8 mouse cellular contexts compared by ENCODE assay signal in genomic region chr4:117218517-117219219, GRCm38 (mm10). TPM values are rescaled to one million over a fixed set of nuclear protein-coding genes. Genes with fewer than 3 reads are reported as not detected.
DNase-seq lines count a peak whose midpoint lies in the region; ATAC-seq and TF ChIP-seq lines count a peak whose summit lies in the region.

No protein-coding gene starts in this region.

- 25% methylated on average over 10 of the region's 10 CpGs for WGBS in heart, adult 2 months
- 33% methylated on average over 10 of the region's 10 CpGs for WGBS in embryonic facial prominence, embryonic 13.5 days
- 44% methylated on average over 10 of the region's 10 CpGs for whole genome bisulfite sequencing in hindbrain, embryonic 11.5 days
- 29% methylated on average over 10 of the region's 10 CpGs for WGBS in small intestine, adult 2 months

- H3K27me3 ChIP-seq in heart, adult 2 months (ENCODE audit: control insufficient read depth, insufficient read depth, low read length): no peaks in the 10 kb centered on the region
- no peaks in the 10 kb centered on the region for H3K27me3 ChIP-seq in embryonic facial prominence, embryonic 13.5 days
- H3K27me3 ChIP-seq in hindbrain, embryonic 11.5 days (ENCODE audit: control insufficient read depth, insufficient read depth, low read length): no peaks in the 10 kb centered on the region
- no peaks in the 10 kb centered on the region for H3K27me3 ChIP-seq in small intestine, adult 2 months (ENCODE audit: control insufficient read depth, insufficient read depth, low read length)

- no peaks in the 10 kb centered on the region for H3K4me1 ChIP-seq in heart, adult 2 months (ENCODE audit: control insufficient read depth, insufficient read depth, low read length)
- H3K4me1 ChIP-seq in embryonic facial prominence, embryonic 13.5 days: 0 out of 2 replicates have a peak, but pooled peaks cover 10% of the 10 kb centered on the region
- H3K4me1 ChIP-seq in hindbrain, embryonic 11.5 days (replicated peaks; ENCODE audit: control insufficient read depth, insufficient read depth, low read length): no peaks in the 10 kb centered on the region
- no peaks in the 10 kb centered on the region for H3K4me1 ChIP-seq in small intestine, adult 2 months (ENCODE audit: control insufficient read depth, insufficient read depth, insufficient read length, low read length)

- peak; percentile 49 to 62 for DNase-seq in heart, adult 2 months
- no peak for DNase-seq in heart, adult 11 months
- peak; percentile 47 for DNase-seq in adrenal gland, adult 2 months
- DNase-seq in hindbrain, embryonic 11.5 days (ENCODE audit: low spot score): peak; percentile 79
- peak; percentile 36 for DNase-seq in layer of hippocampus, adult 9-11 months

- H3K4me3 ChIP-seq in heart, adult 2 months: no peak overlapping the region
- H3K4me3 ChIP-seq in embryonic facial prominence, embryonic 13.5 days: no peak overlapping the region
- no peak overlapping the region for H3K4me3 ChIP-seq in hindbrain, embryonic 11.5 days (ENCODE audit: low read depth, low read length)
- H3K4me3 ChIP-seq in small intestine, adult 2 months (ENCODE audit: low read depth, low read length): no peak overlapping the region

- no peak overlapping the region for H3K4me2 ChIP-seq in embryonic facial prominence, embryonic 13.5 days
- no peak overlapping the region for H3K4me2 ChIP-seq in hindbrain, embryonic 11.5 days (replicated peaks; ENCODE audit: low read depth, low read length)

- no peaks in the 10 kb centered on the region for H3K79me2 ChIP-seq in heart, adult 2 months (replicated peaks; ENCODE audit: control insufficient read depth, insufficient read depth, low read length)

- H3K9ac ChIP-seq in heart, adult 2 months (ENCODE audit: low read depth, low read length): no peak overlapping the region
- H3K9ac ChIP-seq in embryonic facial prominence, embryonic 13.5 days: no peak overlapping the region
- H3K9ac ChIP-seq in hindbrain, embryonic 11.5 days (ENCODE audit: low read depth, low read length): no peak overlapping the region

- TF ChIP-seq EP300 in heart, adult 2 months (IDR thresholded peaks at IDR 0.05; ENCODE audit: insufficient read depth, low read depth, low read length): 0 out of 2 replicates have a peak, but pooled peaks have one; percentile 20

- H3K27ac ChIP-seq in heart, adult 2 months: no peak overlapping the region
- peak overlapping the region; percentile 39; the same call in 1 of the 2 replicates for H3K27ac ChIP-seq in embryonic facial prominence, embryonic 13.5 days
- H3K27ac ChIP-seq in hindbrain, embryonic 11.5 days (ENCODE audit: low read depth, low read length): no peak overlapping the region
- no peak overlapping the region for H3K27ac ChIP-seq in small intestine, adult 2 months (ENCODE audit: insufficient read depth, low read depth, low read length)

- no peak; the same call in 1 of the 2 replicates for TF ChIP-seq CTCF in heart, adult 2 months (IDR thresholded peaks at IDR 0.05)
- TF ChIP-seq CTCF in small intestine, adult 2 months (IDR thresholded peaks at IDR 0.05; ENCODE audit: extremely low read depth, insufficient read length, insufficient replicate concordance, low read depth, low read length): peak; percentile 89; the same call in 1 of the 2 replicates

- no peak for ATAC-seq in embryonic facial prominence, embryonic 13.5 days (ENCODE audit: insufficient number of reproducible peaks, insufficient read depth, low FRiP score, low TSS enrichment, low read depth)
- no peak for ATAC-seq in hindbrain, embryonic 11.5 days (ENCODE audit: low FRiP score)
- ATAC-seq in megakaryocyte, adult 5-6 weeks (ENCODE audit: poor library complexity, severe bottlenecking): peak; percentile 87

- TF ChIP-seq POLR2A in heart, adult 2 months (IDR thresholded peaks at IDR 0.05; ENCODE audit: insufficient read depth, low read depth, low read length): no peak
- no peak for TF ChIP-seq POLR2A in small intestine, adult 2 months (IDR thresholded peaks at IDR 0.05; ENCODE audit: low read depth, low read length)

- no peaks in the 10 kb centered on the region for H3K9me3 ChIP-seq in embryonic facial prominence, embryonic 13.5 days
- no peaks in the 10 kb centered on the region for H3K9me3 ChIP-seq in hindbrain, embryonic 11.5 days (ENCODE audit: control insufficient read depth, low read length)

- H3K36me3 ChIP-seq in heart, adult 2 months (ENCODE audit: control insufficient read depth, insufficient read depth, low read length): no peaks in the 10 kb centered on the region
- H3K36me3 ChIP-seq in embryonic facial prominence, embryonic 13.5 days: no peaks in the 10 kb centered on the region
- H3K36me3 ChIP-seq in hindbrain, embryonic 11.5 days (ENCODE audit: control insufficient read depth, insufficient read depth, low read length): no peaks in the 10 kb centered on the region
- H3K36me3 ChIP-seq in small intestine, adult 2 months (ENCODE audit: control insufficient read depth, insufficient read depth, low read length): no peaks in the 10 kb centered on the region

- intact Hi-C loops in heart, adult 2 months (cut with DNase I): loop anchor here (10.0 kb wide), 1 partner anchor 214 kb away; no protein-coding TSS in a partner anchor

RNA-seq across cellular contexts. Expression of gene Tmem53, which starts 33.1 kb away (rescaled TPM):
- 10 to 100 TPM; 25.0 to 30.6 TPM for total RNA-seq in heart, adult 2 months (2021)
- 51.8 and 62.3 TPM in 2 replicates for polyA plus RNA-seq in heart, adult 2 months (2012; rRNA removed)
- 10 to 100 TPM; 57.3 to 75.3 TPM for total RNA-seq in adrenal gland, adult 2 months (2021)
- 172 and 232 TPM in 2 replicates for polyA plus RNA-seq in adrenal gland, adult 2 months (2012; rRNA removed)
- 14.9 and 17.5 TPM in 2 replicates for polyA plus RNA-seq in embryonic facial prominence, embryonic 13.5 days (2015; fragmentation: Nextera tagmentation; extraction: Ambion mirVana)
- 11.4 and 13.1 TPM in 2 replicates for polyA plus RNA-seq in hindbrain, embryonic 11.5 days (2014; fragmentation: Nextera tagmentation; extraction: Ambion mirVana)
- total RNA-seq in megakaryocyte, adult 5-6 weeks (2015): 0.36 and 1.5 TPM in 2 replicates
- total RNA-seq in megakaryocyte, adult 5-6 weeks (2017): 0.33 and 1.1 TPM in 2 replicates
- polyA plus RNA-seq in small intestine, adult 2 months (2012; rRNA removed): 13.7 and 19.0 TPM in 2 replicates

RNA-seq across cellular contexts. Expression of gene Armh1, which starts 33.3 kb away (rescaled TPM):
- total RNA-seq in heart, adult 2 months (2021): not detected
- 0.43 TPM in 1 of 2 replicates, not detected in the other for polyA plus RNA-seq in heart, adult 2 months (2012; rRNA removed)
- 1 to 10 TPM; 2.2 to 2.8 TPM for total RNA-seq in adrenal gland, adult 2 months (2021)
- 6.1 and 6.7 TPM in 2 replicates for polyA plus RNA-seq in adrenal gland, adult 2 months (2012; rRNA removed)
- 1.4 and 1.6 TPM in 2 replicates for polyA plus RNA-seq in embryonic facial prominence, embryonic 13.5 days (2015; fragmentation: Nextera tagmentation; extraction: Ambion mirVana)
- 0.53 TPM in 1 of 2 replicates, not detected in the other for polyA plus RNA-seq in hindbrain, embryonic 11.5 days (2014; fragmentation: Nextera tagmentation; extraction: Ambion mirVana)
- 0.36 TPM in 1 of 2 replicates, not detected in the other for total RNA-seq in megakaryocyte, adult 5-6 weeks (2015)
- not detected in 2 replicates for total RNA-seq in megakaryocyte, adult 5-6 weeks (2017)
- not detected in 2 replicates for polyA plus RNA-seq in small intestine, adult 2 months (2012; rRNA removed)

RNA-seq across cellular contexts. Expression of gene Kif2c, which starts 36.2 kb away (rescaled TPM):
- total RNA-seq in heart, adult 2 months (2021): under 1 TPM; 0.14 to 0.26 TPM
- polyA plus RNA-seq in heart, adult 2 months (2012; rRNA removed): 0.25 and 0.41 TPM in 2 replicates
- 1 to 10 TPM in 1 of 2 experiments, under 1 TPM in 1; 0.98 to 1.1 TPM for total RNA-seq in adrenal gland, adult 2 months (2021)
- 0.40 and 0.45 TPM in 2 replicates for polyA plus RNA-seq in adrenal gland, adult 2 months (2012; rRNA removed)
- 63.4 and 73.4 TPM in 2 replicates for polyA plus RNA-seq in embryonic facial prominence, embryonic 13.5 days (2015; fragmentation: Nextera tagmentation; extraction: Ambion mirVana)
- polyA plus RNA-seq in hindbrain, embryonic 11.5 days (2014; fragmentation: Nextera tagmentation; extraction: Ambion mirVana): 77.5 and 86.2 TPM in 2 replicates
- total RNA-seq in megakaryocyte, adult 5-6 weeks (2015): 30.3 and 30.4 TPM in 2 replicates
- 44.9 and 50.4 TPM in 2 replicates for total RNA-seq in megakaryocyte, adult 5-6 weeks (2017)
- 0.81 and 2.8 TPM in 2 replicates for polyA plus RNA-seq in small intestine, adult 2 months (2012; rRNA removed)

Comparison
In these comparisons a context has a peak if more than half of its experiments do, and no peak if none do; other contexts are left out.
1. RNA of gene Kif2c, which starts 36.2 kb away (polyA plus RNA-seq): 77.5 to 86.2 TPM in hindbrain, embryonic 11.5 days and 63.4 to 73.4 TPM in embryonic facial prominence, embryonic 13.5 days; 0.81 to 2.8 TPM in small intestine, adult 2 months, 0.40 to 0.45 TPM in adrenal gland, adult 2 months and 0.25 to 0.41 TPM in heart, adult 2 months; every median in the first group is over 10 times any median in the second.